Mouse (Mus musculus) MEL (cell line): ENCODE measurements around the gene Tymp. TPM values are rescaled to one million over a fixed set of nuclear protein-coding genes. Genes with fewer than 3 reads are reported as not detected.
A peak's percentile ranks its signal among the peaks of the same experiment; 100 is the strongest.

Experiments
- DNase-seq: peaks from one replicate; pipeline ENCODE4 v3.0.0; 2011; ENCODE audit warnings: low read depth, low spot score
- H3K27ac ChIP-seq: 2 replicates; pipeline ENCODE4 v1.5.1; 2012; ENCODE audit warnings: low read depth, mild to moderate bottlenecking, control low read depth, low read length, moderate library complexity; ENCODE audit not compliant: control insufficient read depth
- H3K27me3 ChIP-seq, 2 experiments: fragments of 150-350 bp in 1 of 2; sonication (generic) in 1 of 2; 2 replicates each; pipeline ENCODE4 v1.6.1; 2012; ENCODE audit warnings: low read length in 2 of 2, mild to moderate bottlenecking in 2 of 2, improper control_type of control experiment in 1 of 2, moderate library complexity in 1 of 2; ENCODE audit not compliant: insufficient read depth in 2 of 2, control insufficient read depth in 1 of 2
- H3K36me3 ChIP-seq, 2 experiments: 2 replicates each; pipeline ENCODE4 v1.6.1; 2012 to 2014; ENCODE audit warnings: low read length in 2 of 2, improper control_type of control experiment in 1 of 2, inconsistent platforms in 1 of 2, mild to moderate bottlenecking in 1 of 2; ENCODE audit not compliant: insufficient read depth in 2 of 2, control insufficient read depth in 1 of 2
- H3K4me1 ChIP-seq, 2 experiments: fragments of 150-350 bp in 1 of 2; sonication (generic) in 1 of 2; 2 replicates each; pipeline ENCODE4 v1.6.1; 2012; ENCODE audit warnings: low read length in 2 of 2, improper control_type of control experiment in 1 of 2, mild to moderate bottlenecking in 1 of 2; ENCODE audit not compliant: insufficient read depth in 2 of 2, control insufficient read depth in 1 of 2
- H3K4me3 ChIP-seq, 2 experiments: fragments of 150-350 bp in 1 of 2; sonication (generic) in 1 of 2; 2 replicates each; pipeline ENCODE4 v1.5.1; 2012; ENCODE audit warnings: low read depth in 2 of 2, low read length in 2 of 2, mild to moderate bottlenecking in 2 of 2, moderate library complexity in 2 of 2, control low read depth in 1 of 2, improper control_type of control experiment in 1 of 2; ENCODE audit not compliant: control insufficient read depth in 1 of 2, insufficient read depth in 1 of 2
- H3K79me2 ChIP-seq: 2 replicates; pipeline ENCODE4 v1.6.1; 2012; ENCODE audit warnings: mild to moderate bottlenecking, low read length, moderate library complexity; ENCODE audit not compliant: control insufficient read depth, poor library complexity, insufficient read depth
- H3K9ac ChIP-seq: 2 replicates; pipeline ENCODE4 v1.6.1; 2012; ENCODE audit warnings: low read depth, mild to moderate bottlenecking, control low read depth, low read length, moderate library complexity; ENCODE audit not compliant: control insufficient read depth, poor library complexity, severe bottlenecking
- H3K9me3 ChIP-seq: fragments of 150-350 bp; sonication (generic); replicated peaks from 2 replicates; pipeline ENCODE4 v1.6.1; 2012; ENCODE audit warnings: mild to moderate bottlenecking, low read length, improper control_type of control experiment, moderate library complexity; ENCODE audit not compliant: insufficient read depth
- CHD2 ChIP-seq: IDR thresholded peaks from 2 replicates; pipeline ENCODE4 v1.6.1; 2011; ENCODE audit warnings: low read length, improper control_type of control experiment
- ETS1 ChIP-seq: IDR thresholded peaks from 2 replicates; pipeline ENCODE4 v1.6.1; 2012; ENCODE audit warnings: low read depth, mild to moderate bottlenecking, inconsistent platforms, low read length, improper control_type of control experiment, moderate library complexity
- MAFK ChIP-seq: IDR thresholded peaks from 2 replicates; pipeline ENCODE4 v1.6.1; 2011; ENCODE audit warnings: low read depth, mild to moderate bottlenecking, low read length, improper control_type of control experiment, borderline replicate concordance
- MEF2A ChIP-seq: IDR thresholded peaks from 2 replicates; pipeline ENCODE4 v1.6.1; 2014; ENCODE audit warnings: low read depth, mild to moderate bottlenecking, inconsistent platforms, low read length, improper control_type of control experiment; ENCODE audit not compliant: poor library complexity, insufficient replicate concordance, severe bottlenecking; ENCODE audit errors: extremely low read depth
- MXI1 ChIP-seq: IDR thresholded peaks from 2 replicates; pipeline ENCODE4 v1.6.1; 2011; ENCODE audit warnings: mild to moderate bottlenecking, low read depth, low read length, improper control_type of control experiment
- MYB ChIP-seq: IDR thresholded peaks from 2 replicates; pipeline ENCODE4 v1.6.1; 2011; ENCODE audit warnings: mild to moderate bottlenecking, low read depth, low read length, improper control_type of control experiment
- NRF1 ChIP-seq: IDR thresholded peaks from 2 replicates; pipeline ENCODE4 v1.6.1; 2014; ENCODE audit warnings: low read depth, mild to moderate bottlenecking, inconsistent platforms, low read length, improper control_type of control experiment, moderate library complexity; ENCODE audit not compliant: poor library complexity, insufficient read depth, severe bottlenecking
- POLR2AphosphoS2 ChIP-seq: IDR thresholded peaks from 2 replicates; pipeline ENCODE4 v1.6.1; 2011; ENCODE audit warnings: low read length, improper control_type of control experiment
- RAD21 ChIP-seq: IDR thresholded peaks from 2 replicates; pipeline ENCODE4 v1.6.1; 2011; ENCODE audit warnings: mild to moderate bottlenecking, low read depth, low read length, improper control_type of control experiment
- SIN3A ChIP-seq: IDR thresholded peaks from 2 replicates; pipeline ENCODE4 v1.6.1; 2012; ENCODE audit warnings: low read length, improper control_type of control experiment, inconsistent platforms
- TAL1 ChIP-seq: IDR thresholded peaks from 2 replicates; pipeline ENCODE4 v1.6.1; 2012; ENCODE audit warnings: mild to moderate bottlenecking, inconsistent platforms, low read length, moderate library complexity, mixed read lengths
- TBP ChIP-seq: IDR thresholded peaks from 2 replicates; pipeline ENCODE4 v1.8.0; 2011; ENCODE audit warnings: low read depth, low read length, improper control_type of control experiment
- ZC3H11A ChIP-seq: IDR thresholded peaks from 2 replicates; pipeline ENCODE4 v1.6.1; 2012; ENCODE audit warnings: low read depth, mild to moderate bottlenecking, inconsistent platforms, low read length, improper control_type of control experiment
- ZKSCAN1 ChIP-seq: IDR thresholded peaks from 2 replicates; pipeline ENCODE4 v1.6.1; 2012; ENCODE audit warnings: low read depth, mild to moderate bottlenecking, inconsistent platforms, low read length, improper control_type of control experiment, moderate library complexity
- polyA plus RNA-seq, 2 experiments: library from polyadenylated mRNA; stranded (reverse) in 1 of 2; unstranded in 1 of 2; fragments of >175 nt in 1 of 2; fragments of >200 nt in 1 of 2; gene quantifications; 2 replicates each; pipeline versions ENCODE4 v1.2.1 to v1.2.4; 2012; ENCODE audit warnings: low replicate concordance in 2 of 2, low read depth in 1 of 2; ENCODE audit not compliant: insufficient read length in 2 of 2, insufficient read depth in 1 of 2, missing spikeins in 1 of 2
- total RNA-seq: library from RNA; depleted of rRNA; stranded (reverse); fragments of 300-350 nt; gene quantifications from 2 replicates; pipeline ENCODE4 v1.2.3, GENCODE M21; 2012

Gene Tymp
- total and polyA plus RNA-seq, 3 experiments = 1.5 to 2.0 TPM; not detected in 1

DNA sequence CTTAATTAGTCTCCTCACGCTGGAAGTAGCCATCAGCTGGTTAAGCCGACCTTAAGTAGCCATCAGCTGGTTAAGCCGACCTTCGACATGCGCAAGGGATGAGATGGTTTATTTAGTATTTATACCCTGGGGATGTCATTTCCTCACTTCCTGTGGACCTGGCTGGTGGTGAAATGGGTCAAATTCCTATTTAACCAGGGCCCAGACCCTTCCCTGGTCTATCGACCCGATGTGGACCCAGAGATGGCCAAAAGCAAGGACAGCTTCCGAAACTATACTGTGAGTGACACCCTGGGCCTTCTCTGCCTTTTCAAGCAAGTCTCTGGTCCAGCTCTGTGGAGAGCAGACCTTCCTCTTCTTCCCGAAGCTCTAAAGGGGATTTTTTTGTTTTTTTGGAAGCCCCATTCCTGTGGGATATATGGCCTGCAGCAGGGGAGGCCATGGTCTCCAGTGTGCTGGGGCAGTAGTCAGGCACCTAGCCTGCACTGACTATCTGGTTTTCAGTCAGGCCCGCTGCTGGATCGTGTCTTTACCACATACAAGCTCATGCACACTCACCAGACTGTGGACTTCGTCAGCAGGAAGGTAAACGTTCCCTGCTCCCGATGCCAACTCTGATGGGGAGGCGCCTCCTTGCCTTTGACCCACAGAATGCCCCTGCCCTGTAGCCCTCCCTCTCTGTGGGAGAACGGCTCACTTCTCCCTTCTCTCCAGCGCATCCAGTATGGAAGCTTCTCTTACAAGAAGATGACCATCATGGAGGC lies 41.9 kb downstream of the Tymp start:
- H3K9me3 ChIP-seq = no peaks in the 10 kb centered on the region
- no peak overlapping the region for H3K27ac ChIP-seq
- peaks cover 2 to 4% of the 10 kb centered on the region in 2 experiments; a peak in 3 of 4 replicates for H3K27me3 ChIP-seq
- no peak for TF ChIP-seq TBP
- TF ChIP-seq MEF2A = no peak
- H3K79me2 ChIP-seq = no peaks in the 10 kb centered on the region
- no peak overlapping the region for H3K9ac ChIP-seq
- H3K4me1 ChIP-seq = peaks cover 2 to 3% of the 10 kb centered on the region in 2 experiments; a peak in 3 of 4 replicates
- no peak overlapping the region for H3K4me3 ChIP-seq
- no peaks in the 10 kb centered on the region for H3K36me3 ChIP-seq
- DNase-seq = no peak

DNA sequence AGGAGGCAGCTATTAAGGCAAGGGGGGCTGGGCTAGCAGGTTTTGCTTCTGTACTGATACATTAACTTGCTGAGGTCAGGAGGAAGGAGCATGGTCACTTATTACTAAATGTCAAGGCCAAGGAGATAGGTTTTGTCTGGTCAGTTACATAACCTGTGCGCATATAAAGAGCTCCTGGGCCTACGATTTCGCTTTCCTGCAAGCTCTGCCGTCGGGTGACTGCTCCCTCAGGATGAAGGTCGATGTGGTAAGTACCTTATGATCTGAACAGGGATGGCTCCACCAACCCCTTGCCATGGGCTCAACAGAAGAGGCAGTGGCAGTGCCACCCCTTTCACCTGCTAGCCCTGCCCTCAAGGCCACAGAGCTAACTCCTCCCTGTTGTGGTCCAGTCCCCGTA lies 42.6 kb downstream of the Tymp start, which contains the start of gene Miox:
TSS of gene Miox (plus strand) at position 128 of the 400 bp plus-strand sequence.
- no peaks in the 10 kb centered on the region for H3K9me3 ChIP-seq
- no peaks in the 10 kb centered on the region for H3K36me3 ChIP-seq
- H3K27ac ChIP-seq = no peak within 1 kb of the TSS
- DNase-seq = no peak
- H3K79me2 ChIP-seq = no peaks in the 10 kb centered on the region
- no peaks in the 10 kb centered on the region for H3K4me1 ChIP-seq
- H3K9ac ChIP-seq = no peak within 1 kb of the TSS
- TF ChIP-seq ETS1 (no peak), TBP (no peak), ZC3H11A (no peak), MYB (no peak), MAFK (no peak), TAL1 (no peak), NRF1 (no peak), MXI1 (no peak), RAD21 (no peak)
- H3K4me3 ChIP-seq = no peak within 1 kb of the TSS
- H3K27me3 ChIP-seq = peaks cover 2 to 4% of the 10 kb centered on the region in 2 experiments; a peak in 3 of 4 replicates

DNA sequence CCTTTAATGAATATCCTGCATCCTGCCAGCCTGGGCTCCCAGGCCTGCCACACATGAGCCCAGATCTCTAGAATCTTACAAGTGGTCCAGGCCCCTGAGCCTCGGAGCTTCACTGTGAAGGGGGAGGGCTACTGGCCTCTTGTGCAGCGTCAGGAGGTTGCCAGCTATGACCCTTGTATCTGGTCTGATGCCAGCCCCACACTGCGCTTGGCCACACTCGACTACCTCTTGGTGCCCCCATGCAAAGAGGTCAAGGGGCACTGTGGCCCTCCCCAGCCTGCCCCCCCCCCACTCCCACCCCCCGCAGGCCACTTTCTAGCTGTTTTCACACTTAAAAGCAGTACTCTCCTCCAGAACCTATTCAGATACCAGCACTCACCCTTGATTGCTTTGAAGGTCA lies 50.4 kb downstream of the Tymp start:
- Histone ChIP-seq H3K36me3 (peaks cover 0 to 14% of the 10 kb centered on the region in 2 experiments), H3K79me2 (peaks cover 16% of the 10 kb centered on the region), H3K4me1 (peaks cover 4 to 14% of the 10 kb centered on the region in 2 experiments; a peak in 3 of 4 replicates), H3K27me3 (peaks cover 2% of the 10 kb centered on the region in 2 experiments; a peak in 2 of 4 replicates), H3K9ac (no peak overlapping the region), H3K9me3 (no peaks in the 10 kb centered on the region), H3K27ac (no peak overlapping the region), H3K4me3 (no peak overlapping the region)
- no peak for DNase-seq
- TF ChIP-seq POLR2AphosphoS2 (0 out of 2 replicates have a peak, but pooled peaks have one; percentile 32), ZKSCAN1 (no peak), TBP (no peak), SIN3A (no peak), CHD2 (no peak), MEF2A (no peak), MXI1 (no peak)
